Mouse (Mus musculus) bone marrow macrophage, adult 2 months (primary cell): ENCODE measurements around the gene Rabl6. TPM values are rescaled to one million over a fixed set of nuclear protein-coding genes. Genes with fewer than 3 reads are reported as not detected.
A peak's percentile ranks its signal among the peaks of the same experiment; 100 is the strongest.

Experiments used
- H3K27ac ChIP-seq: 2 replicates; pipeline ENCODE4 v1.5.1; 2012; ENCODE audit warnings: low read depth, low read length; ENCODE audit not compliant: insufficient read depth
- H3K4me1 ChIP-seq: 2 replicates; pipeline ENCODE4 v1.6.1; 2012; ENCODE audit warnings: low read length; ENCODE audit not compliant: control insufficient read depth, insufficient read depth
- H3K4me3 ChIP-seq: 2 replicates; pipeline ENCODE4 v1.5.1; 2012; ENCODE audit warnings: mild to moderate bottlenecking, low read length, moderate library complexity; ENCODE audit not compliant: insufficient read depth
- CTCF ChIP-seq: IDR thresholded peaks from 2 replicates; pipeline ENCODE4 v1.5.1; 2012; ENCODE audit warnings: low read depth, mild to moderate bottlenecking, low read length, moderate library complexity
- POLR2A ChIP-seq: IDR thresholded peaks from 2 replicates; pipeline ENCODE4 v1.6.1; 2012; ENCODE audit warnings: mild to moderate bottlenecking, low read depth, low read length, borderline replicate concordance
- polyA plus RNA-seq: library from polyadenylated mRNA; stranded (reverse); fragments of >200 nt; gene quantifications from 2 replicates; pipeline ENCODE4 v1.2.4, GENCODE M21; 2012; ENCODE audit not compliant: missing spikeins, insufficient read depth, insufficient read length

Gene Rabl6
- polyA plus RNA-seq, 1 experiment: 76.0 TPM

DNA sequence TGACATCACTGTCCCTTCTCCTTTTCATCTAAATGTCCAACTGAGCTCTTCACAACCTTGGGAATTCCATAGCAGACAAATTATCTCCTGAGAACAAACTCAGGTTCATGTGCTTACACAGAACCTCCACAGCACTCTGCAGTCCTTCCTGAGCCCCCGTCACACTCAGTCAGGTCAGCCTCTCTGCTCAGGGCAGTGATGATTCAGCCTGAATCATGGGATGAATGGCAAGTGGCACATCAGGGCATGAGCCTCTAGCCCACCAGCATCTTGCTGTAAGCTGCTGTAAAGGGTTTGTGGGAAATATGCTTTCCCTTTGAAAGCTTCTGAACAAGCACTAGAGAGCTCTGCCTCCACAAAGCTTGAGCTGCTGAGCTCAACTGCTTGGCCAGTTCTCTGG lies 9.6 kb downstream of the Rabl6 start:
- Histone ChIP-seq H3K27ac (no peak overlapping the region), H3K4me3 (no peak overlapping the region), H3K4me1 (no peaks in the 10 kb centered on the region)
- TF ChIP-seq CTCF: no peak
- TF ChIP-seq POLR2A: no peak

DNA sequence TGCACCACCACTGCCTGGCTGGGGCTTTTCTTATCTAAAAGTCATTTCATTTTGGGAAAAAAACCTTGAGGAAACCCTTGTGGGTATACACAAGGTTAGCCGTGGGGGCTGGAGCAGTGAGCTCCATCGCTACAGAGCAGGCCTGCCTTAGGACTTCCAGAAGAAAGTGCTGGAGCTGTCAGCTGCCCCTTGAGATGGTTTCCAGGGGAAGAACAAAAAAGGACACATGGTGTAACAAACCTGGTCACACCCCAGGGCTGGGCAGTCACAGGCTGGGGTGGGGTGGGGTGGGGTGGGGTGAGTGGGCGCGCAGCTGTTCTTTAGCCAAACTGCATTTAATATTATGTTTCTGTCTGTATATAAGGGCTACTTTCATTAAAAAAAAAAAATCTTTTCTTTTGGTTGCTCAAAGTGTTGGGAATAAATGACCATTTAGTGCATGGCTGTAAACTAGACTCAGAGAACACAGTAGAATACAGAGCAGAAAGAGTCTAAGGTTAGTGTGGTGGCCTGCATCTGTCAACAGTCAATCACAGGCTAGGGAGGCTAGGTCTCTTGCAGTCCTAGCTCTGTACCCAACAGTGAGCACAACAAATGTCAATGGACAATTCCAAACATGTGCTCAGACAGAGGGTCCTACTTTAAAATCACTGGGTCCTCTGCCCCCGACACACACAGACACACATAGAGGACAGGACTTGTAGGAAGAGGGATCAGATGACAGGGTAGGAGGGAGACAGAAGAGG lies 11.4 kb downstream of the Rabl6 start:
- no peak overlapping the region for H3K27ac ChIP-seq
- H3K4me1 ChIP-seq: no peaks in the 10 kb centered on the region
- no peak overlapping the region for H3K4me3 ChIP-seq
- TF ChIP-seq POLR2A: no peak
- no peak for TF ChIP-seq CTCF

DNA sequence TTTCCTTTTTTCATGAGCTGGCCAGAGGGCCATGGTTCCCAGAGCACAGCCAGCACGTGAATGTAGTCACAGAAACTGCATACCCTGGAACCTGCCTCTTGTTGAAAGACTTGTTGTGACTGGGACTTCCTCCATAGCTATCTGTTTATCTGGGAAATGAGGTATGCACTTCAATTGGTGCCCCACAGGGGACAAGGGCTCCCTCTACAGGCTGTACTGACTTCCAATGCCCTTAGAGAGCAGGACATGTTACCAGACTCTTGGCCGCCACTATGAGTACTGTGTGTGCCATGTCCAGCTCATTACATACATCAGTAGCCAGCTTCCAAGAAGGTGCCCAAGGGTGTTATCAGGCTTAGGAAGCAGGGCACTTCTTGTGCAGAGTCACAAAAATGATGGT lies 16.5 kb downstream of the Rabl6 start:
- peaks cover 24% of the 10 kb centered on the region for H3K4me1 ChIP-seq
- TF ChIP-seq CTCF (peak; percentile 41; the same call in 1 of the 2 replicates), POLR2A (no peak)
- no peak overlapping the region for H3K4me3 ChIP-seq
- no peak overlapping the region for H3K27ac ChIP-seq

DNA sequence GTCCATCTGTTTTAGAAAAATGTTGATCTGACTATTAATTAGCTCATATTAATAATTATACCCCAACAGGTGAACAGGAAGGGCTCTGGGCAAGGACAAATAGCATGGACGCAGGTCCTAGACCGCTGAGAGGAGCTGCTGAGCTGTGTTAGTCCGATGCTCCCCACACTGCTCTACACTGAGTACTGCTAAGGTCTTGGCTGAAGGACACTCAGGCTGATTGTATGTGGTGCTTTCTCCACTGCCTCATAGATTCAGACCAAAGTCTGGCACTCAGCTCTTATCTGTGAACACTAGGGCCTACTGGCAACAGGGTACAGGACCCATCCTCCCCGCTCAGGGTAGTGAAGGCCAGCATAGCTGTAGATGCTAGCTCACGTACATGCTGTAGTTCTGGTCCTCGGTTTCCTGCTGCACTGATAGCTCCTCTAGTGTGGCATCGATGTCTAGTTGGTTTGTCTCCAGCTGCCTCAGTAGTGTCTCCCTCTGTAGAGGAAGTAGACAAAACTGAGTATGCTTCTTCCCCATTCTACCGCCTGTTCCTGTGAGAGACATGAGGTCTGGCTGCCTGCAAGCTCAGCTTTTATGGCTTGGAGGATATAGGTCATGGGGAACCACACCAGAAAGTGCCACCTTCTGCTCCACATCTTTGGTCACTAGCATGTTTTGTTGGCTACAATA lies 20.0 kb downstream of the Rabl6 start:
- H3K4me1 ChIP-seq: peaks cover 24% of the 10 kb centered on the region
- TF ChIP-seq POLR2A (no peak), CTCF (no peak)
- H3K4me3 ChIP-seq: no peak overlapping the region
- H3K27ac ChIP-seq: peak overlapping the region; percentile 83

DNA sequence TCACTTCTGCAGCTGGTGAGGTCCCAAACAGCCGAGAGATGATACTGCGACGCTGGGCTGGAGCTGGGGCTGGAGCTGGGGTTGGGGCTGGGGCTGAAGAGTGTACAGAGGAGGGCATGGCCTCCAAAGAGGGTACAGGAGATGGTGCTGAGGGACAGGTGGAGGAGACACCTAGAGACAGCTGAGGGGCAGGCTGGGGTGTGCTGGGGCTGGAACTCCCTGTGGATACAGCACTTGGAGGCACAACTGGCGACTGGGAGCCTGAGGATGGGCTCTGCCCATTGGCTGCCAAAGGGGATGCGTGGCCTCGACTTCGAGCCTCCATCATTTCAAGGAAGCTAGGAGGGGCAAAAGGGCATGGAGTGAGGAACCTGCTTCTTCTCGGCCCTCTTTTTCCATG lies 21.0 kb downstream of the Rabl6 start:
- Histone ChIP-seq H3K4me3 (no peak overlapping the region), H3K27ac (no peak overlapping the region)
- TF ChIP-seq POLR2A: no peak
- TF ChIP-seq CTCF: no peak

DNA sequence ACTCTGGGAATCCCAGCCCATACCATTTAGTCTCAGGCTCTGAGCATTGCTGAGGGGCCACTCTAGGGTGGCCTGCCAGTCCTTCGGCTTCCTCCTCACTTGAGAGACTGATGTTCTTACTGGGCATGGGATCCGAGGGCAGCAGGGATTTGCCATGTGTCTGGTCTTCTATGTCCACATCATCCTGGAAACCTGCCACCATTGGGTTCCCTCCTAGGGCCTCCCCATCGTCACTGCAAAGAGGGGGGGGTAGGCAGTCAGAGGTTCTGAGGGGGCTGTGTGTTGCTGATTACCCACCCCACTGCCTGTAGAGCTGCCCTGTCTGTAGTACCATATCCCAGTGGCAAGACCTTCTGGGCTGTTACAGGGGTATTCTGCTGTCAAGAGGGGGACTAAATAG lies 22.7 kb downstream of the Rabl6 start:
- peaks cover 42% of the 10 kb centered on the region for H3K4me1 ChIP-seq
- TF ChIP-seq CTCF (no peak), POLR2A (no peak)
- H3K27ac ChIP-seq: no peak overlapping the region
- H3K4me3 ChIP-seq: no peak overlapping the region

More for the DNA sequence above, 21.0 kb downstream of the Rabl6 start:
- peaks cover 32% of the 10 kb centered on the region for H3K4me1 ChIP-seq

DNA sequence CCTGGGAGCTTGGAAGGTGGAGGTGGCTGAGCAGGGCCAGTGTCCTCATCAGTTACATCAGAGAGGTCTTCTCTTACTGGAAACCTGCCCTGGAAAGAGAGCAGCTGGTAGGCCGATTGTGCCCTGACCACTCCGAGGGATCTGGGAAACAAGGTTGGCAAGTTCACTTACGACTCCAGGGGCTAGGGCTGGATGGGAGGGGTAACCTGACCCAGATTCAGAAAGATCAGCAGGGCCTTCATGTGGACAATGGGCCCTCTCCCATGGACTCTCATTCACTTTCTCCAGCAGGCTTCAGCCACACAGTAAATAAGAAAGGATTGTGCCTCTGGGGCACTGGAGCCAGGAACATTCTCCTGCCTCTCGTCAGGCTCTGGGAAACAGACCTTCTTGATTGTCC lies 23.5 kb downstream of the Rabl6 start:
- no peak overlapping the region for H3K4me3 ChIP-seq
- TF ChIP-seq POLR2A (no peak), CTCF (no peak)
- no peak overlapping the region for H3K27ac ChIP-seq
- peaks cover 45% of the 10 kb centered on the region for H3K4me1 ChIP-seq

DNA sequence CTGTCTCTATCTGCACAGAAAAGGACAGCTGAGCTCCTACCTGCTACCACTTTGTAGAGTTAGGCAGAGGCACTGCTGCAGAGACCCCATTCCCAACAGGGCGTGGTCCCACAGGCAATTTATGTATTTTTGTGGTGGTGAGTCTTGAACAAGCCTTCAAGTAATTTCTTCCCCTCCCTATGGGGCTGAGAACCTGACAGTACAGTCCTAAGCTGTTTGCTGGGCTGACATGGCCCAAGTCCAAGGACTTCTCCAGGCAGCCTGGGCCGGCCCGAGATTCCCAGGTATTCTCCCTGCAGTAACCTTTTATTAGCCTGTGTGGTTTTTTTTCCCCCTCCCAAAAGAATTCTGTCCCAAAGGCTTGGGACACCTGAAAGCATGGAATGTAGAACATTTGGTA lies 24.2 kb downstream of the Rabl6 start:
- Histone ChIP-seq H3K4me1 (peaks cover 38% of the 10 kb centered on the region), H3K27ac (no peak overlapping the region), H3K4me3 (no peak overlapping the region)
- TF ChIP-seq POLR2A (no peak), CTCF (no peak)

DNA sequence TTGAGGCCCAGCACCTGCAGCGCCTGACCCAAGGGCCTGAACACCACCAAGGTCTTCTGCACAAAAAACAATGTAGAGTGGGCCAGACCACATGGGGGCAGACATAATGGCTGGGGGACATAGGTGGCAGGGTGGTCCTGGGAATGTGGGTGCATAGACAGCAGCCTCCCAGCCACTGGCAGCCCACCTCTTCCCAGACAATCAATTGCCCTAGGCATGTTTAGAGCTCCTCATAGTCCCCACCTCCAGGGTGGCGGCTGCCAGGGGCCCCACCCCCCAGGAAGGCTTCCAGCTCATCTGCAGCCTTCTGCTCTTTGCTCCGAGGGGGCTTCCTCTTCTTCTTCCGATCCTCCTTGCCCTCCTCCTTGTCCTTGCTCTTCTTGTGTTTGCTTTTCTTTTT lies 24.8 kb downstream of the Rabl6 start:
- H3K4me3 ChIP-seq: no peak overlapping the region
- peaks cover 34% of the 10 kb centered on the region for H3K4me1 ChIP-seq
- TF ChIP-seq POLR2A: no peak
- no peak for TF ChIP-seq CTCF
- H3K27ac ChIP-seq: no peak overlapping the region

DNA sequence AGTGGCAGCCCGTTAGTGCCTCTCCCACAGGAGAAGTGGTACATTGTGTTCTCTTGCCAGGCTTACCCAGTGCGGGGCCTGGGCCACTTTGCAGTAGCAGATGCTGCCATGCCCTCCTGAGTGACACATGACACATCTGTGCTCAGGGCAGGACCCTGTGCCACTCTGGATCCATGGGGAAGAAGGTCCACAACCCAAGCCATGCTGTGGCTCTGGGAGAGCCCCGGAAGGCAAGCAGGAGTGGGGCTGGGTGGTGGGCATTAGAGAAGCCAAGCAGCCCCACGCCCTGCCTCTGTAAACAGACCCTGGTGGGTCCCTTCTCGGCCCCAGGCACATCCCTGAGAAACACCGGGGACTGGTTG lies 25.2 kb downstream of the Rabl6 start:
- TF ChIP-seq POLR2A (no peak), CTCF (no peak)
- Histone ChIP-seq H3K27ac (no peak overlapping the region), H3K4me1 (peaks cover 30% of the 10 kb centered on the region), H3K4me3 (no peak overlapping the region)
